Mouse (Mus musculus): ENCODE measurements around the gene Clic3.

GRCm38 (mm10) chr2:25450853-25451647 lies 5.6 kb upstream of the Clic3 start:
- TF ChIP-seq POLR2A (IDR thresholded peaks at IDR 0.05; ENCODE audit: control insufficient read depth, extremely low read depth, insufficient read depth, low read length, poor library complexity) (no peak), CTCF (IDR thresholded peaks at IDR 0.05; ENCODE audit: borderline replicate concordance, control insufficient read depth, extremely low read depth, insufficient read depth, low read length, poor library complexity) (no peak)

Data from thymus, adult 2 months (tissue).